Comparison of ENCODE assay signal across 12 mouse cellular contexts in genomic region chr7:65914761-65915301, GRCm38 (mm10). TPM values are rescaled to one million over a fixed set of nuclear protein-coding genes. Genes with fewer than 3 reads are reported as not detected.
A peak's percentile ranks its signal among the peaks of the same experiment; 100 is the strongest.
DNase-seq lines count a peak whose midpoint lies in the region; ATAC-seq and TF ChIP-seq lines count a peak whose summit lies in the region.
"Had no signal": no experiment of that assay in that cellular context is flagged by ENCODE, and none has a peak within 500 bp of the region (broad histone marks: within the 10 kb centered on the region; RNA-seq: fewer than 3 reads in every experiment).

No protein-coding gene starts in this region.

- no peak for ATAC-seq in embryonic facial prominence, embryonic 13.5 days (ENCODE audit: insufficient number of reproducible peaks, insufficient read depth, low FRiP score, low TSS enrichment, low read depth)
- 0 out of 2 replicates have a peak, but pooled peaks have one; percentile 26 for ATAC-seq in liver, embryonic 11.5 days (replicated peaks; ENCODE audit: low FRiP score)

- no peak for DNase-seq in embryonic facial prominence, embryonic 10.5 days (ENCODE audit: low spot score)
- DNase-seq in heart, adult 9 months (ENCODE audit: low spot score in 2 of 2): peak; percentile 74 to 79
- no peak for DNase-seq in liver, embryonic 11.5 days (ENCODE audit: low spot score)
- DNase-seq in urinary bladder, adult 2 months (ENCODE audit: low spot score): no peak
- DNase-seq in right cerebral cortex, postnatal 4 days: no peak
- no peak for DNase-seq in left cerebral cortex, postnatal 25 days (ENCODE audit: low spot score in 2 of 2)
- DNase-seq: adrenal gland, postnatal 14 days; kidney, adult 8-10 months; thymus, adult 2 months had no signal

- H3ac ChIP-seq in C2C12 (ENCODE audit: control insufficient read depth, insufficient read length, low read depth): no peak overlapping the region

- intact Hi-C loops in left cerebral cortex, postnatal 25 days (cut with DNase I): no loop called here

- H3K79me3 ChIP-seq in C2C12 (ENCODE audit: low read depth): no peaks in the 10 kb centered on the region

- peaks cover 15% of the 10 kb centered on the region for H3K4me1 ChIP-seq in embryonic facial prominence, embryonic 13.5 days
- 0 out of 2 replicates have a peak, but pooled peaks cover 7% of the 10 kb centered on the region for H3K4me1 ChIP-seq in embryonic facial prominence, embryonic 10.5 days
- H3K4me1 ChIP-seq in liver, embryonic 11.5 days (replicated peaks; ENCODE audit: control insufficient read depth, insufficient read depth, low read length): no peaks in the 10 kb centered on the region

- no peaks in the 10 kb centered on the region for H3K27me3 ChIP-seq in embryonic facial prominence, embryonic 13.5 days
- no peaks in the 10 kb centered on the region for H3K27me3 ChIP-seq in embryonic facial prominence, embryonic 10.5 days (replicated peaks; ENCODE audit: low read depth, poor library complexity, severe bottlenecking)
- H3K27me3 ChIP-seq in C2C12 (ENCODE audit: control insufficient read depth, insufficient read depth, insufficient read length): peaks cover 16% of the 10 kb centered on the region
- no peaks in the 10 kb centered on the region; the same call in 1 of the 2 replicates for H3K27me3 ChIP-seq in liver, embryonic 11.5 days (replicated peaks; ENCODE audit: control insufficient read depth, insufficient read depth, low read length)

- no peak overlapping the region for H3K9ac ChIP-seq in embryonic facial prominence, embryonic 13.5 days
- H3K9ac ChIP-seq in liver, embryonic 11.5 days (ENCODE audit: low read depth, low read length): no peak overlapping the region

- no peak overlapping the region for H3K4me3 ChIP-seq in embryonic facial prominence, embryonic 13.5 days
- no peak overlapping the region for H3K4me3 ChIP-seq in embryonic facial prominence, embryonic 10.5 days
- H3K4me3 ChIP-seq in C2C12 (ENCODE audit: insufficient read depth, poor library complexity, severe bottlenecking): no peak overlapping the region
- H3K4me3 ChIP-seq in liver, embryonic 11.5 days (ENCODE audit: low read depth, low read length): no peak overlapping the region

- no peaks in the 10 kb centered on the region for H3K79me2 ChIP-seq in C2C12 (ENCODE audit: control insufficient read depth, insufficient read depth)

- peak overlapping the region; percentile 39 for H3K27ac ChIP-seq in embryonic facial prominence, embryonic 13.5 days
- no peak overlapping the region for H3K27ac ChIP-seq in embryonic facial prominence, embryonic 10.5 days (replicated peaks)
- no peak overlapping the region; the same call in 1 of the 2 replicates for H3K27ac ChIP-seq in liver, embryonic 11.5 days (ENCODE audit: low read depth, low read length)

- no peak for TF ChIP-seq CTCF in C2C12 (IDR thresholded peaks at IDR 0.05; ENCODE audit: control insufficient read depth, insufficient read depth, insufficient read length)

- peak overlapping the region; percentile 32 for H3K4me2 ChIP-seq in embryonic facial prominence, embryonic 13.5 days
- H3K4me2 ChIP-seq in liver, embryonic 11.5 days: no peak overlapping the region

- no peaks in the 10 kb centered on the region for H3K36me3 ChIP-seq in embryonic facial prominence, embryonic 13.5 days
- H3K36me3 ChIP-seq in embryonic facial prominence, embryonic 10.5 days (replicated peaks): no peaks in the 10 kb centered on the region
- H3K36me3 ChIP-seq in C2C12 (ENCODE audit: control insufficient read depth, insufficient read depth): no peaks in the 10 kb centered on the region
- no peaks in the 10 kb centered on the region for H3K36me3 ChIP-seq in liver, embryonic 11.5 days (ENCODE audit: control insufficient read depth, insufficient read depth, low read length)

- 45% methylated on average over 11 of the region's 11 CpGs for WGBS in embryonic facial prominence, embryonic 13.5 days
- 75% methylated on average over 11 of the region's 11 CpGs for WGBS in embryonic facial prominence, embryonic 10.5 days
- WGBS in liver, embryonic 11.5 days: 50% methylated on average over 11 of the region's 11 CpGs

- H3K9me3 ChIP-seq in embryonic facial prominence, embryonic 13.5 days: no peaks in the 10 kb centered on the region
- H3K9me3 ChIP-seq in embryonic facial prominence, embryonic 10.5 days: no peaks in the 10 kb centered on the region
- H3K9me3 ChIP-seq in liver, embryonic 11.5 days (ENCODE audit: control insufficient read depth, low read length): no peaks in the 10 kb centered on the region

TF ChIP-seq in C2C12, 6 proteins besides CTCF, POLR2A, EP300 and RAD21:
- TF ChIP-seq CEBPB (IDR thresholded peaks at IDR 0.05; ENCODE audit: low read depth) (peak; percentile 86), USF1 (IDR thresholded peaks at IDR 0.05; ENCODE audit: low read depth) (no peak)

RNA-seq across cellular contexts. Expression of gene Pcsk6, which starts 53.3 kb away (rescaled TPM):
- 6.2 and 7.4 TPM in 2 replicates for polyA plus RNA-seq in embryonic facial prominence, embryonic 13.5 days (2015; fragmentation: Nextera tagmentation; extraction: Ambion mirVana)
- polyA plus RNA-seq in embryonic facial prominence, embryonic 10.5 days (2016; fragmentation: Nextera tagmentation; extraction: Ambion mirVana): 1.0 and 1.1 TPM in 2 replicates
- 0.06 TPM for polyA plus RNA-seq in C2C12 (2012; fragmentation: generic; extraction: Trizol)
- polyA plus RNA-seq in liver, embryonic 11.5 days (2014; fragmentation: Nextera tagmentation; extraction: Ambion mirVana): 1.3 and 1.8 TPM in 2 replicates
- 5.7 and 6.5 TPM in 2 replicates for polyA plus RNA-seq in urinary bladder, adult 2 months (2012; rRNA removed)
- 1 to 10 TPM; 8.5 to 8.7 TPM for total RNA-seq in left cerebral cortex, postnatal 25 days (2021)
- total RNA-seq: neutrophil, adult 5-6 weeks had no signal

Comparison
In these comparisons a context has a peak if more than half of its experiments do, and no peak if none do; other contexts are left out.
1. DNase-seq: peak in heart, adult 9 months (2 of 2); none in embryonic facial prominence, embryonic 10.5 days (single experiment), liver, embryonic 11.5 days (single experiment), urinary bladder, adult 2 months (single experiment), right cerebral cortex, postnatal 4 days (single experiment) and left cerebral cortex, postnatal 25 days (0 of 2).